Mouse (Mus musculus): ENCODE results near the gene Vim. TPM values are rescaled to one million over a fixed set of nuclear protein-coding genes. Genes with fewer than 3 reads are reported as not detected.

The Vim gene
- polyA plus RNA-seq (2012; rRNA removed) = 1,898 and 2,075 TPM in 2 replicates

GRCm38 (mm10) chr2:13573408-13574065 is at the start of gene Vim:
Vim (plus strand) TSS chr2:13573927.

GRCm38 (mm10) chr2:13544193-13544824 is 29.4 kb upstream of the Vim start, which contains the start of gene Trdmt1:
Trdmt1 (minus strand) TSS chr2:13544668.

Other genes starting within 250 kb of the Vim start
- 0.02 and 0.03 TPM in 2 replicates for gene Cubn, start 82.1 kb upstream of the Vim start, polyA plus RNA-seq (2012; rRNA removed)
- 0.90 and 0.98 TPM in 2 replicates for gene Trdmt1, start 29.3 kb upstream of the Vim start, polyA plus RNA-seq (2012; rRNA removed)
- 0.85 and 1.1 TPM in 2 replicates for gene St8sia6, start 220.1 kb downstream of the Vim start, polyA plus RNA-seq (2012; rRNA removed)